Mouse (Mus musculus): Measurements from ENCODE around the gene Cnr2.

Gene Cnr2

GRCm38 (mm10) chr4:135876583-135877020, 18.6 kb upstream of the Cnr2 start:
- DNase-seq (ENCODE audit: low spot score in 2 of 2): peak; percentile 77 to 88

GRCm38 (mm10) chr4:135877742-135878141, 17.5 kb upstream of the Cnr2 start:
- no peak for DNase-seq (ENCODE audit: low spot score in 2 of 2)

- no peak for DNase-seq (ENCODE audit: low spot score in 2 of 2)
Measured at GRCm38 (mm10) chr4:135879021-135879420, 16.2 kb upstream of the Cnr2 start.

- no peak for DNase-seq (ENCODE audit: low spot score in 2 of 2)
Measured at GRCm38 (mm10) chr4:135880018-135880417, 15.2 kb upstream of the Cnr2 start.

- DNase-seq (ENCODE audit: low spot score in 2 of 2): no peak
Measured at GRCm38 (mm10) chr4:135880576-135880975, 14.6 kb upstream of the Cnr2 start.

GRCm38 (mm10) chr4:135882023-135882422, 13.2 kb upstream of the Cnr2 start:
- no peak for DNase-seq (ENCODE audit: low spot score in 2 of 2)

- DNase-seq (ENCODE audit: low spot score in 2 of 2): no peak
Measured at GRCm38 (mm10) chr4:135883401-135883851, 11.8 kb upstream of the Cnr2 start.

GRCm38 (mm10) chr4:135883881-135884516, 11.2 kb upstream of the Cnr2 start:
- no peak for DNase-seq (ENCODE audit: low spot score in 2 of 2)

GRCm38 (mm10) chr4:135884531-135884930, 10.7 kb upstream of the Cnr2 start:
- no peak for DNase-seq (ENCODE audit: low spot score in 2 of 2)

GRCm38 (mm10) chr4:135885676-135886075, 9.5 kb upstream of the Cnr2 start:
- DNase-seq (ENCODE audit: low spot score in 2 of 2): no peak

- no peak for DNase-seq (ENCODE audit: low spot score in 2 of 2)
Measured at GRCm38 (mm10) chr4:135886184-135886583, 9.0 kb upstream of the Cnr2 start.

GRCm38 (mm10) chr4:135888448-135889057, 6.6 kb upstream of the Cnr2 start:
- DNase-seq (ENCODE audit: low spot score in 2 of 2): no peak

- DNase-seq (ENCODE audit: low spot score in 2 of 2): no peak
Measured at GRCm38 (mm10) chr4:135889146-135889883, 5.9 kb upstream of the Cnr2 start.

GRCm38 (mm10) chr4:135889884-135890283, 5.3 kb upstream of the Cnr2 start:
- peak in 1 of 2 experiments; percentile 67 for DNase-seq (ENCODE audit: low spot score in 2 of 2)

- DNase-seq (ENCODE audit: low spot score in 2 of 2): no peak
Measured at GRCm38 (mm10) chr4:135891539-135891938, 3.7 kb upstream of the Cnr2 start.

- DNase-seq (ENCODE audit: low spot score in 2 of 2): no peak
Measured at GRCm38 (mm10) chr4:135892884-135893283, 2.3 kb upstream of the Cnr2 start.

GRCm38 (mm10) chr4:135896157-135896556, 963 bp downstream of the Cnr2 start:
- no peak for DNase-seq (ENCODE audit: low spot score in 2 of 2)

GRCm38 (mm10) chr4:135898380-135899049, 3.3 kb downstream of the Cnr2 start:
- no peak for DNase-seq (ENCODE audit: low spot score in 2 of 2)

- DNase-seq (ENCODE audit: low spot score in 2 of 2): no peak
Measured at GRCm38 (mm10) chr4:135899050-135899448, 3.9 kb downstream of the Cnr2 start.

- no peak for DNase-seq (ENCODE audit: low spot score in 2 of 2)
Measured at GRCm38 (mm10) chr4:135900008-135900407, 4.8 kb downstream of the Cnr2 start.

- no peak for DNase-seq (ENCODE audit: low spot score in 2 of 2)
Measured at GRCm38 (mm10) chr4:135902606-135903242, 7.5 kb downstream of the Cnr2 start.

GRCm38 (mm10) chr4:135904810-135905209, 9.6 kb downstream of the Cnr2 start:
- DNase-seq (ENCODE audit: low spot score in 2 of 2): no peak

All from left cerebral cortex, adult 9 months (tissue).